Mouse (Mus musculus): ENCODE measurements around the gene Tmcc3. TPM values are rescaled to one million over a fixed set of nuclear protein-coding genes. Genes with fewer than 3 reads are reported as not detected.

Gene Tmcc3
- polyA plus RNA-seq, 1 experiment from 2014 or later: 2.8 TPM

DNA sequence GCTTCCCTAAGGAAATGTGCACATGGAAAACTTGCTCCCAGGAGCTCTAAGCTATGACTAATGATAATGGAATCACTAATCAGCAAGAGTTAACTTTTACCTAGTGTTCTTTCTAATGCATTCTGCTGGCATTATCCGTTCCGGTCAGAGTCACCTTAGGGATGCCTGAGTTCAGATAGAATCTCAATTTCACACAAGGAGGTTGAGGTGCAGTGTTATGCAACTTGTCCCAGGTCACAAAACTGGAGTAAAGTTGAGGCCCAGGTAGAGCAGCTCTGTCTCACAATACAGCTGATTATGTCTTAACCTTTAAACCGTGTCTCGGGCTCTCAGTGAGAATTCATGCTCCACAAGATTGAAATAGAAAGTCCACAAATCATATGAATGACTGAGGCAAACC is 177.8 kb downstream of the Tmcc3 start:
- Histone ChIP-seq H3K9me3 (ENCODE audit: control insufficient read depth, low read length) (no peaks in the 10 kb centered on the region), H3K4me2 (ENCODE audit: low read depth, low read length, severe bottlenecking) (no peak overlapping the region), H3K27me3 (ENCODE audit: control insufficient read depth, insufficient read depth, low read length) (no peaks in the 10 kb centered on the region), H3K4me1 (replicated peaks; ENCODE audit: control insufficient read depth, insufficient read depth, low read length) (0 out of 2 replicates have a peak, but pooled peaks cover 2% of the 10 kb centered on the region), H3K27ac (ENCODE audit: low read depth, low read length) (no peak overlapping the region), H3K36me3 (ENCODE audit: control insufficient read depth, insufficient read depth, low read length) (no peaks in the 10 kb centered on the region), H3K9ac (ENCODE audit: low read length) (no peak overlapping the region), H3K4me3 (ENCODE audit: low read depth, low read length) (no peak overlapping the region)
- WGBS: 90% methylated on average over 4 of the region's 4 CpGs
- DNase-seq (ENCODE audit: low spot score): no peak
- no peak for ATAC-seq (replicated peaks; ENCODE audit: low FRiP score)

DNA sequence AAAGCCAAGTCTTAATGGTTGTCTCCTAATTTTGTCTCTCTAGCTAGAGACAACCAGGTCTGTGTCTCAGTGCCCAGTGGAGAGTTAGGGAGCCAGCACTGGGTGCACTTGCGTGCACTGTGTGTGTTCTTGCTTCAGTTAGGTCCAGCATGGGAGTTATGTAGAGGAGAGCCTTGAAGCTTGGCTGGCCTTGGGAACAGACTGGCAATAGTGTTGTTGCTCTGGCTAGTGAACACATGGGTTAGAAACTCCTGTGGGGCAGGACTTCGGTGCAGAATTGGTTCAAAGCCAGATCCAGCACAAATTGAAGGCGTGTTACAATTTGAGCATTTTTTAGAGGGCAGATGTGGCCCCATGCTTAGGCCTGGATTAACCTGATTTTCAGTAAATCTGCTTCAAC is 179.3 kb downstream of the Tmcc3 start:
- Histone ChIP-seq H3K4me3 (ENCODE audit: low read depth, low read length) (no peak overlapping the region), H3K36me3 (ENCODE audit: control insufficient read depth, insufficient read depth, low read length) (no peaks in the 10 kb centered on the region), H3K9ac (ENCODE audit: low read length) (no peak overlapping the region), H3K27ac (ENCODE audit: low read depth, low read length) (no peak overlapping the region), H3K4me1 (replicated peaks; ENCODE audit: control insufficient read depth, insufficient read depth, low read length) (peaks cover 2% of the 10 kb centered on the region; the same call in 1 of the 2 replicates), H3K9me3 (ENCODE audit: control insufficient read depth, low read length) (no peaks in the 10 kb centered on the region), H3K4me2 (ENCODE audit: low read depth, low read length, severe bottlenecking) (no peak overlapping the region), H3K27me3 (ENCODE audit: control insufficient read depth, insufficient read depth, low read length) (no peaks in the 10 kb centered on the region)
- ATAC-seq (replicated peaks; ENCODE audit: low FRiP score) (no peak), DNase-seq (ENCODE audit: low spot score) (no peak)
- WGBS: 86% methylated on average over 3 of the region's 3 CpGs

DNA sequence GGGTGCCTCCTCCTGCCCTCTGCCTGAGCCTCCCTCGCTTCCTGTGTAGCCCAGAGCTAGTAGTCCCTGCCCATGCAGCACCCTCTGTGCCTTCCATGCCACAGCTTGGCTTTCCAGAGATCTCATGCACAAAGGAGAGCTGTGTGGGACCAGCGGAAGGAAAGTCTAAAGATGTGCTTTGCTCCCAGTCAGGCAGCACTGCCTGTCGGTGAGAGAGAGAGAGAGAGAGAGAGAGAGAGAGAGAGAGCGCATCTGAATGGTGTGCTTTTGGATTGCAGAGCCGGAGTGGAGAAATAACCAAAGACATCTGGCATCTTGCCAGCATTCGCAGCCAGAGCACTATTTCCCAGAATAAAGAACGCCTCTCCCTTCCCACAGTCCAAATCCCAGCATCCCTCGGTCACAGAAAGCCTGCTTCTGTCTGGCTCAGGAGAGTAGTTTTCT is 182.7 kb downstream of the Tmcc3 start:
- Histone ChIP-seq H3K9ac (ENCODE audit: low read length) (no peak overlapping the region), H3K27ac (ENCODE audit: low read depth, low read length) (no peak overlapping the region), H3K9me3 (ENCODE audit: control insufficient read depth, low read length) (no peaks in the 10 kb centered on the region), H3K36me3 (ENCODE audit: control insufficient read depth, insufficient read depth, low read length) (no peaks in the 10 kb centered on the region), H3K4me3 (ENCODE audit: low read depth, low read length) (no peak overlapping the region), H3K27me3 (ENCODE audit: control insufficient read depth, insufficient read depth, low read length) (no peaks in the 10 kb centered on the region), H3K4me2 (ENCODE audit: low read depth, low read length, severe bottlenecking) (no peak overlapping the region), H3K4me1 (replicated peaks; ENCODE audit: control insufficient read depth, insufficient read depth, low read length) (peaks cover 9% of the 10 kb centered on the region; the same call in 1 of the 2 replicates)
- DNase-seq (ENCODE audit: low spot score) (peak; percentile 61), ATAC-seq (replicated peaks; ENCODE audit: low FRiP score) (peak; percentile 70)
- 59% methylated on average over 8 of the region's 8 CpGs for WGBS

DNA sequence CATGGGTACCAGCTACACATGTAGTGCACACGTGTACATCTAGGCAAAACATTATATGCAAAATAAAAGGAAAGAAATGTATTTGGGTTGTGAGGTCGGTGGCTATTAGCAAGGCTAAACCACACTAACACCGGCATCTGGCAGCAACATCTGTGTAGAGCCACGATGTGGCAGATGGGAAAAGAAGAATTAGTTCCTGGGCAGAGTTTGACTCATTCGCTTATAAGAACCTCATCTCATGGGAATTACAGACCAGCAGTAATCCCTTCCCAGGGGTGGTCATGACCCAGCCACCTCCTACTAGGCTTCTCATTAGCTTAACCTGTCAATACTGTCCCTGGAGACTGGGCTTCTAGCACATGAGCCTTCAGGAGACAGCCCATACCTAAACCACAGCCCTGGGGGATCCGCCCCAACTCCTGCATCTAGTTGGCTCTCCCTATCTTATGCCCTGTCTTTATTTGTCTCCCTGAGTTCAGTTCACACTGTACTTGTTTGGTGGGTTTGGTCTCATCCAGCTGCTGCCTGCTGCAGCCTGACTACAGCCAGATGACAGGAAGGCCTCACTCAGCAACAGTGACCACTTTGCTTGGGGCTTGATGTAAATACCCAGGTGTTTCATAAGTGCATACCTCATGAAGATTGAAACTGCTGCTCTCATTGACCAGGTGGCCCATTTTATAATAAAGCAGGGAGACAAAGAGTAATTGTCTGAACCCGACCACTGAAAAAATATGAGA is 183.9 kb downstream of the Tmcc3 start:
- H3K4me1 ChIP-seq (replicated peaks; ENCODE audit: control insufficient read depth, insufficient read depth, low read length): peaks cover 13% of the 10 kb centered on the region; the same call in 1 of the 2 replicates
- ATAC-seq (replicated peaks; ENCODE audit: low FRiP score): no peak

DNA sequence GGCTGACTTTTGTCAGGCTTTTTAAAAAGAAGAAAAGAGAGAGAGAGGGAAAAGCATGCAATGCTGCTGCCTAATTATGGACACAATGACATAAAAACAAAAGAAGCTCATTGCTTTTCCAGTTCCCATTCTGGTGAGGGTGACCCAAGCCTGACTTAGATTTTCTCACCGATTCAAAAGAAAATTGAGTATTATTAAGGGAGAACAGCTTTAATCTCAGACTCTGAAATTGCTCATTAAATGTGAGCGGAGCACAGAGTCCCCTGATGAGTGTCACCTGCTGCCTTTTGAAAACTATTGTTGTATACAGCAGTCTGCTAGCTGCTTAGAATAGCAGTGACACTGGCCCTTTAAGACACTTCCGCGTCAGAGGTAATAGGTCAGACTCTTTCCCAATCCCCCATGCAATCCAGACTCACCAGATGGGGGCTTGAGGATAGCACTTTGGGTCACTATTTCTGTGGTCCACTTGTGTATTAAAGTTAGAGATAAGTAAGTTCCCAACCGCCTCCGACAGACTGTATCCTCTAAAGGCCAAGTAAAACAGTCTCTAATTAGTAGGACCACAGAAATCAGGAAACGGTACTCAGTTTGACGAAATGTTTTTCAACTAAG is 185.2 kb downstream of the Tmcc3 start:
- ATAC-seq (replicated peaks; ENCODE audit: low FRiP score) (no peak), DNase-seq (ENCODE audit: low spot score) (no peak)
- WGBS: 45% methylated on average over 8 of the region's 8 CpGs
- Histone ChIP-seq H3K4me1 (replicated peaks; ENCODE audit: control insufficient read depth, insufficient read depth, low read length) (peaks cover 13% of the 10 kb centered on the region; the same call in 1 of the 2 replicates), H3K27ac (ENCODE audit: low read depth, low read length) (peak overlapping the region; percentile 14; the same call in 1 of the 2 replicates), H3K4me2 (ENCODE audit: low read depth, low read length, severe bottlenecking) (no peak overlapping the region), H3K9ac (ENCODE audit: low read length) (no peak overlapping the region), H3K36me3 (ENCODE audit: control insufficient read depth, insufficient read depth, low read length) (no peaks in the 10 kb centered on the region), H3K9me3 (ENCODE audit: control insufficient read depth, low read length) (no peaks in the 10 kb centered on the region), H3K4me3 (ENCODE audit: low read depth, low read length) (no peak overlapping the region), H3K27me3 (ENCODE audit: control insufficient read depth, insufficient read depth, low read length) (no peaks in the 10 kb centered on the region)

More for the DNA sequence above, 183.9 kb downstream of the Tmcc3 start:
- H3K27ac ChIP-seq (ENCODE audit: low read depth, low read length): no peak overlapping the region
- no peaks in the 10 kb centered on the region for H3K27me3 ChIP-seq (ENCODE audit: control insufficient read depth, insufficient read depth, low read length)
- no peak overlapping the region for H3K9ac ChIP-seq (ENCODE audit: low read length)
- no peaks in the 10 kb centered on the region for H3K9me3 ChIP-seq (ENCODE audit: control insufficient read depth, low read length)
- no peaks in the 10 kb centered on the region for H3K36me3 ChIP-seq (ENCODE audit: control insufficient read depth, insufficient read depth, low read length)
- no peak overlapping the region for H3K4me2 ChIP-seq (ENCODE audit: low read depth, low read length, severe bottlenecking)
- H3K4me3 ChIP-seq (ENCODE audit: low read depth, low read length): no peak overlapping the region
- DNase-seq (ENCODE audit: low spot score): no peak
- WGBS: 82% methylated on average over 7 of the region's 7 CpGs

DNA sequence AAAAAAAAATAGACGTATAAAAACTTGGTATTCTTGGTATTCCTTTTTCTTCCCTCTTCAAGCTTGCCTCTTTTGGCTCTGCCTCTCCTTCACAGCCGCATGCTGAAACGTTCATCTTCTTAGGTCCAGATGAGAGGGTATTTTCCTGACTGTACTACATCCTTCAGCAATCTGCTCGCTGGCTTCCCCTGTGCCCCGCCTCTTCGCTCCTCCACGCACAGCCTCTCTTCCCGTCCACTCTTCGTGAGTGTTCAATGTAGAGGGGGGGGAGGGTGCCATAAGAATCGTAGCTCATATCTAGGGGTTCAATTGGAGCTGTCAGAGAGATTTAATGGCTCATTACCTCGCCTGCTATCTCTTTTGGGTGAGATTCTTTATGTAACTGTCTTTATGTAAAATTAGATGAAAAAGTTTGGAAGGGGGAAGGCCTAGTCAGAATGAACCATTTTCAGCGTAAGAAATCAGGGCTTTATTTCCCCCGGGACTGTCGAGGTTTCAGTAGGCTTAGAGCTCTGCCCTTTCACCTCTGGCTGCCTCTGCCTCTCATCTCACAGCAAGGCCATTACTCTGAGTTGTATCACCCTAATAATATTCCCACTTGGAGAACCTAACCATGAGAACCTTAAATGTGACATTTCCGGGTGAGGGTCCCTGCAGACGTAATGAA is 188.6 kb downstream of the Tmcc3 start:
- ATAC-seq (replicated peaks; ENCODE audit: low FRiP score) (no peak), DNase-seq (ENCODE audit: low spot score) (no peak)
- H3K27ac ChIP-seq (ENCODE audit: low read depth, low read length): no peak overlapping the region
- 39% methylated on average over 16 of the region's 16 CpGs for WGBS
- H3K9me3 ChIP-seq (ENCODE audit: control insufficient read depth, low read length): no peaks in the 10 kb centered on the region
- H3K9ac ChIP-seq (ENCODE audit: low read length): no peak overlapping the region
- 0 out of 2 replicates have a peak overlapping the region, but pooled peaks have one; percentile 8 for H3K4me2 ChIP-seq (ENCODE audit: low read depth, low read length, severe bottlenecking)
- H3K4me3 ChIP-seq (ENCODE audit: low read depth, low read length): no peak overlapping the region
- H3K4me1 ChIP-seq (replicated peaks; ENCODE audit: control insufficient read depth, insufficient read depth, low read length): peaks cover 11% of the 10 kb centered on the region; the same call in 1 of the 2 replicates
- H3K36me3 ChIP-seq (ENCODE audit: control insufficient read depth, insufficient read depth, low read length): no peaks in the 10 kb centered on the region
- no peaks in the 10 kb centered on the region for H3K27me3 ChIP-seq (ENCODE audit: control insufficient read depth, insufficient read depth, low read length)

DNA sequence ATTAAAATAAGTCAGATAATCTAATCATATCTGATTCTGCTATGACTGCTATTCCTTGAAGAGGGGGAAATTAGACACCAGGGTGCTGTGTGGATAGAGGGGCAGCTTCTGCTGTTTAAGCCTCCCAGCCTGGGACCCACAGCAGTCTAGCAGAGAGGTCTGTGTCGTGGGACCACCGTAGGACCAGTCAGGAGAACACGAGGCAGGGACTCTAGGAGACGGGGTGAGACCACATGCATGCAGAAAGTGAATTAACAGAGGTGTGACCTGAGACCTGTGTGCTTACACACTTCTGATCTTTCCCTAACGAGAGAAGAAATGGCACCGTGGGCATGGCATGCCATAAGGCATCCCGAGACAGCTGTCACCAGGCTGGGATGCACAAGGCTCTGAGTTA is 189.1 kb downstream of the Tmcc3 start:
- H3K4me2 ChIP-seq (ENCODE audit: low read depth, low read length, severe bottlenecking): no peak overlapping the region
- no peak for DNase-seq (ENCODE audit: low spot score)
- no peaks in the 10 kb centered on the region for H3K36me3 ChIP-seq (ENCODE audit: control insufficient read depth, insufficient read depth, low read length)
- H3K4me1 ChIP-seq (replicated peaks; ENCODE audit: control insufficient read depth, insufficient read depth, low read length): peaks cover 11% of the 10 kb centered on the region; the same call in 1 of the 2 replicates
- no peak overlapping the region for H3K4me3 ChIP-seq (ENCODE audit: low read depth, low read length)
- no peak overlapping the region for H3K27ac ChIP-seq (ENCODE audit: low read depth, low read length)
- no peak for ATAC-seq (replicated peaks; ENCODE audit: low FRiP score)
- no peaks in the 10 kb centered on the region for H3K27me3 ChIP-seq (ENCODE audit: control insufficient read depth, insufficient read depth, low read length)
- H3K9me3 ChIP-seq (ENCODE audit: control insufficient read depth, low read length): no peaks in the 10 kb centered on the region
- H3K9ac ChIP-seq (ENCODE audit: low read length): no peak overlapping the region
- 69% methylated on average over 7 of the region's 7 CpGs for WGBS

DNA sequence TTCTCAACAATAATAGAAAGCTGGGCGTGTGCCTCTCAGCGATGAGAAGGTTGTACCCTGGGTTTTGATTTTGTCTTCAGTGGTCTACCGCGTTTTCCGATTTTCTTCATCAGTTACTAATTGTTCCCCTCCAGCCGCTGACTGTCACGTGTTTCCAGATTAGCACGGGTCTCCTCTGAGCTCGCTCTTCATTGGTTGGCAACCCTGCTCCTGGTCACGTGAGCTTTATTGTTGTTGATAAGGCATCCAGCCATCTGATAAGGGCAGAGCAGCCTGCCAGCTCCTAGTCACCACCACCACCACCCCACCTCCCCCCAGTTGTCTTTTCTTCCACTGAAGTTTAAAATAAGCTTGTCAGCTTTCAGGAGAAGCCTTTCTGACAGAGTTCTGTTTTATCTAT is 190.0 kb downstream of the Tmcc3 start:
- ATAC-seq (replicated peaks; ENCODE audit: low FRiP score): no peak
- WGBS: 86% methylated on average over 10 of the region's 10 CpGs
- Histone ChIP-seq H3K27ac (ENCODE audit: low read depth, low read length) (no peak overlapping the region), H3K36me3 (ENCODE audit: control insufficient read depth, insufficient read depth, low read length) (no peaks in the 10 kb centered on the region), H3K4me2 (ENCODE audit: low read depth, low read length, severe bottlenecking) (no peak overlapping the region), H3K9me3 (ENCODE audit: control insufficient read depth, low read length) (no peaks in the 10 kb centered on the region), H3K27me3 (ENCODE audit: control insufficient read depth, insufficient read depth, low read length) (no peaks in the 10 kb centered on the region), H3K4me3 (ENCODE audit: low read depth, low read length) (no peak overlapping the region), H3K9ac (ENCODE audit: low read length) (no peak overlapping the region), H3K4me1 (replicated peaks; ENCODE audit: control insufficient read depth, insufficient read depth, low read length) (peaks cover 7% of the 10 kb centered on the region; the same call in 1 of the 2 replicates)
- no peak for DNase-seq (ENCODE audit: low spot score)

Data from forebrain, embryonic 11.5 days (tissue).